Mouse (Mus musculus) 3134 (cell line): Measurements from ENCODE around the gene Fbxo21.

ENCODE experiments used
- DNase-seq: peaks from one replicate; pipeline ENCODE4 v3.0.0-alpha.2; 2011; ENCODE audit warnings: low spot score; ENCODE audit not compliant: insufficient read length; ENCODE audit errors: extremely low read depth

Fbxo21 gene

DNA sequence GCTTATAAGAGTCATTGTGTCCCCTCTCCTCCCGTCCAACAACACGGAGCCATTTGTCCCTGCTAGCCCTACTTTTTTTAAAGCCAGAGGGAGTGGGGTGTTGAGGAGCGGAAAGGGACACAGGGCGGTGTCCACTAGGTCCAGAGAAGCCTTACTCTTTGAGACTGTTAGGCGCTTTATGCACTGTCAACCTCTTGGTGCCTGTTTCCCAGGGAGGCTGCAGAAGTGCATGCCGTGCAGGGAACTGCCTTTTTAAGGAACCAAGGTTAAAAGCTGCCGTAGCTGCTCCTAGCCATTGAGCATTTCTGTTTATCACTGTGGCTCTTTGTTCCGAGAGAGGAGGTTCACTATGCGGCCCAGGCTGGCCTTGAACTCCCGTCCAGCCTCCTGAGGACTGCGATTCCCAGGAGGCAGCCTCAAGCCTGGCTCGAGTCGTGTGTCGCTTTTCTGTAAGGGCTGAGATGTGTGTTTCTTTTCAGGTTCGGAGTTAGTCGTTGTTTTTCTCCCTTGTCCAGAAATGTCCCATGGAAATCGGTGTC is 1.7 kb downstream of the Fbxo21 start:
- DNase-seq, result no peak

DNA sequence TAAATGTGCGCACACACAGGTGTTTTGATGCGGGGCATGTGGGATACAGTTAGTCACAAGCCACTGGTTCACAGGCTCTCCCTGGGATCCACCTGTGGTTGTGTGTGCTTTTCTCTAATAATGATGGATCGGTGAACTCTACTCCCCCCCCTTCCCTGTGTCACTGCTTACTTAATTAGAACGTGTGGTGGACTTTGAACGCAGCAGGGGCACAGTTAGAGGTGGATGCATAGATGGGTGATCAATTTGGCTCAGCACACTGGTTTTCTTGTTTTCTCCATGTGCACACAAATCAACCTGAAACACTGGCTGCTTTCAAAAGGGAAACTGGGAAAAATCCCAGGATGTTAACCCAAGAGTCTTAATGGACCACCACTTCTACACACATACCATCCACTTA is 2.6 kb downstream of the Fbxo21 start:
- DNase-seq, result no peak

DNA sequence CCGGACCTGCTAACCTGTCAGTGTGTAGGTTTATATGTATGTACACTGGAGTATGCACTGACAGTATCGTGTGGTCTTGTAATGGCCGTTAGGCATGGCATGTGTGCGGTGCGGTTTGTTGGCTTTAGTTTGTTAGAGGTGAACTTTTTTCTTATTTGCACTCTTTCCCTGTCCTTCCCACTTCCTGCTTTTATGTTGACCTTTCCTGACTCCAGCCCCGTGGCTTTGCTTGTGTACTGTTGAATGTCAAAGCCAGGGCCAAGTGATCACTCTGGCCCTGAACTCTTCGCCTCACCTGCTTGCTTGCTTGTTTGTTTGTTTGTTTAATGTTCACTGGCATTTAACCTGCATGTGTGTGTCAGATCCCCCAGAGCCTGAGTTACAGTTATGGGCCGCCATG is 4.4 kb downstream of the Fbxo21 start:
- no peak for DNase-seq

DNA sequence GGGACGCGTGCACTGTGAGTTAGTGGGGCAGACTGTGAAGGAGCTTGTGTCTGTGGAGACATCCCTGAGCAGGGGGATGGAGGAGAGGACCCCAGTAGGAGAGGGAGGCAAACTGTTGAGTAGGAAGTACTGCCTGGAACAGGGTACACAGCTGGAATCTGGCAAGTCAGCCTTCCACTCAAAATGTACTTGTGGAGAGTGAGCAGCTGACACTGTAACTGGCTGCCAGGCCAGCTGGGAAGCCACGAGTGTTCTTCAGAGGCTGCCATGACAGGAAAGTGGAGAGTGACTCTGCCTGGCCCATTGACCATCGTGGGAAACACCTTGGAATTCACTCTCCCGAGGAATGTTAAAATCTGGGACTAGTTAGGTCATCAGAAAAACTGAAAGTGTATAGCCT is 5.4 kb downstream of the Fbxo21 start:
- no peak for DNase-seq

DNA sequence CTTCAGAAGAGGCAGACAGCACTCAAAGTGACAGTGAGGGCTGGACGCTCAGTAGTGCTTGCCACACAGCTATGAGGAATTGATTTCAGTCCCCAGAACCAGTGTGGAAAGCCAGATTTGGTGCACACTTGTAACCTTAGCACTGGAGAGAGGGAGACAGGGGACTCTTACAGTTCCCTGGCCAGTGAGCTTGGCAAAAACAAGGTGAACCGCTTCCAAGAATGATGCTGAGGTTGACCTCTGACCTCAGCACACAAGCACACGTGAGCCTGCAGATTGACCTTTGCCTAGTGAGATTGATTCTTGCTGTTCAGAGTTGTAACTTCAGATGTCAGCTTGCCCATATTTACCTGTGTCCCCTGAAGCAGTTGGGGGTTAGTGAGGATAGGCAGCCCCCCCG is 9.8 kb downstream of the Fbxo21 start:
- DNase-seq, result no peak

DNA sequence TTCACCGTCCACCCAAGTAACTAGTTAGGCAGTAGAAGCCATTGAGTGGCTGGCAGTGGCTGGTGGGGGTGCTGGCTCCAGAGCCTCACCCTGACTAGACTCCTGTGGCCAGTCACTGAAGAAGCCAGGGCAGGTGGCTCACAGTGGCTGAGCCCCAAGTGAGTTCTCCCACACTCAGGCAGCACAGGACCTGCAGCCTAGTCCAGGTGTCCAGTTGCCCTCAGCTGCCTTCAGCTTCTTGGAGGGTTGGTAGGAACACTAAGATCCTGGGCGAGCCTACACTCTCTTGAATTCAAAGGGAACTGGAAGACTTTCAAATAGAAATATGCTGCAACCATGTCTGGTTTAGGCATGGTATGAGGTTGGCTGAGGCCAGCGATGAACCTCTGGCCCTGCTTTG is 11.4 kb downstream of the Fbxo21 start:
- DNase-seq, result no peak

DNA sequence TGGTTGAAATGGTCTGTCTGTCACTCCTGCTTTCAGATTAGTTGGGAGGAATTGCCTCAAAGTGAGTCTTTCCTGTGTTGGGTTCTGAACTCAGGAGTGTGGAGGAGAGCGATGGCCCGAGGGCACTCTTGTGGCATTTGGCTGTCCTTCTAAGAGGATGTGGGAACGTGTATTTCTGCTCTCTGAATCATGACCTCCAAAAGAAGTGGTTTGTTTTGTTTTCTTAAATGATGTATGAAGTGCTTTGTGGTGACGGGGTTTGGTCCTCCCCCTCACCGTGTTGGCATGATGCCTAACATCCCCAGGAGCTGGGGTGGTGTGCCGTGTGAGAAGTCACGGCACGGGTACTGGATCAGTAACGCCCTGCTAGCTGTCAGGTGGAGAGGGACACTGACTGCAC is 11.8 kb downstream of the Fbxo21 start:
- peak; percentile 42 for DNase-seq

DNA sequence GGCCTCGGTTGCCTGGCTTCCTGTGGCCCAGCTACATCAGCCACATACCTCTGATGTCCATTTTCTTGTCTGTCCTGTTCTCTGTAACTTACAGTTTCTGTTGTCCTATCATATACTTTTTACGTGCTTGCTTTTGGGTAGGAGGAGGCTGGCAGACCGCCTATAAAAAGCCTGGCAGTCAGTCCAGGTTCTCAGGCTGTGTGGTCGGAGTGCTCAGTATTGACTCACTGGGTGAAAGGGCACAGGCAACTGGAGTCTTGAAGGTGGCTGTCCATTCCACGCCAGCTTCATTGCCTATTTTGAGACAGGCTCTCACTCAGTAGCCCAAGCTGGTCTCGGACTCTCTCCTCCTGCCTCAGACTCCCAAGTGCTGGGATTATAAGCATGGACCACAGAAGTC is 13.2 kb downstream of the Fbxo21 start:
- no peak for DNase-seq

DNA sequence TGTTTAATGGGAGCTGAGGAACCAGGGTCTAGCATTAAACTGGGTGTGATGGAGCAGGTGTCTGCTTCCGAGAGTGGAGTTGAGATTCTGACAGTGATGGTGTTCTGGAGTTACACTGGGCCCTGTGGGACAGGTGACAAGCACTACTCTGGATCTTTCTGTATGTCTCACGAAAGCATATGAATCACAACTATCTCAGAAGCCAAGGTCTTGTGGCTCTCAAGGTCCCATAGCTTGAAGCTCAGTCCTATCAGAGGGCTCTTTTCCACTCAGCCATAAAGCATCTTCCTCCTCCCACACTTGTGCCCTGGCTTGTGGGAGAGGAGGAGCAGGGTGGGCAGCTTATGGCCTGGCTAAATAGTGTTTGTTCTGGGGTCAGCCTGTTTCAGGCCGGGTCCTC is 14.4 kb downstream of the Fbxo21 start:
- DNase-seq, result no peak

DNA sequence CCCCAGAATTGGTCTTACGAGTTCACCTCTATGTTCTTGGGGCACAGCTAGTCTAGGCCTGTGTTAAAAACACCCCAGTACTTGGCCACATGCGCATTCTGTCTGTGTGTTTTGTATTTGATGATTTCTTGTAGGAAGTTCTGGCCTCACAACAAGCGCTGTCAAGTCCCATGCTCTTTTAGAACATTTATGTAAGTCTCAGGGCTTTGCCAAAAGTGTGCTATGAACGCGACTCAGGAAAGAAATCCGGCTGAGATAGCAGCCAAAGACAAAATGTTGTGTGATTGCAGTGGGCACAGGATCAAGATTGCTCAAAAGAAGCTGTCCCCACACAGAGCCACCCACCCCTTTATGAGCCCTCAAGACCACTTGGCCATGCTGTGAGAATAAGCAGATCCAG is 17.0 kb downstream of the Fbxo21 start:
- no peak for DNase-seq

DNA sequence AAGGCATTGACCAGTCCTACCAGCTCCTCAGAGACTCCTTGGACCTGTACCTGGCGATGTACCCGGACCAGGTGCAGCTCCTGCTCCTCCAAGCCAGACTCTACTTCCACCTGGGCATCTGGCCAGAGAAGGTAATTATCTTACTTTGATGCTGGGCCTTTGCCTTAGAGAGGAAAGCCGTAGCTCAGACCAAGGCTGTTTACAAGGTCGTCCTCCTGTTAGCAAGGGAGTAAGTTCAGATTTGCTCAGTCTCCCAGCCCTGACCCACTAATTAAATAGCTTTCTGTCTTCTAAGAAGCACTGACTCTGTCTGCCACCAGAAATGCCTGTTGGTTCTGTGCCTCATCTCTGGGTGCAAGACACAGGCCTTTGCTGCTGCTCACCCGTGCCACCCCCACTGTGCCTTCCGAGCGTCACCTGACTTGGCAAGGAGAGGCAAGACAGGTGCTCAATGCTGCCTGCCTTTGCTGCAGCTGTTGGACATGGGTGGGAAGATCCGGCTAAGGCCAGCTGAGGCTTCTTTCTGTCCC is 18.9 kb downstream of the Fbxo21 start:
- DNase-seq, result no peak

DNA sequence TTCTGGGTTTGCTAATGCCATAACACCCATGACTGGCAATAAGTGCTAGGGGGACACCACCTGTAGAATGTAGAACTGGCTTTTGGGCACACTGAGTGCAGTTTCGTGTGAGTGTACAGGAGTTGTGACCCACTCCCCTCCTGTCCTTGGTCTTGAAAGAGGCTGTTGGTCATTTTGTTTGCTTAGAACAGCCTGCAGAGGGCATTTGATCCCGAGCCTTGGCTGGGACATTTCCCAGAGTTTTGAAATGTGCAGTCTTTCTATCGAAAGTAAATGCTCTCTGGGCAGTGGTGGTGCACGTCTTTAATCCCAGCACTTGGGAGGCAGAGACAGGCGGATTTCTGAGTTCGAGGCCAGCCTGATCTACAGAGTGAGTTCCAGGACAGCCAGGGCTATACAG is 19.4 kb downstream of the Fbxo21 start:
- DNase-seq, result no peak

DNA sequence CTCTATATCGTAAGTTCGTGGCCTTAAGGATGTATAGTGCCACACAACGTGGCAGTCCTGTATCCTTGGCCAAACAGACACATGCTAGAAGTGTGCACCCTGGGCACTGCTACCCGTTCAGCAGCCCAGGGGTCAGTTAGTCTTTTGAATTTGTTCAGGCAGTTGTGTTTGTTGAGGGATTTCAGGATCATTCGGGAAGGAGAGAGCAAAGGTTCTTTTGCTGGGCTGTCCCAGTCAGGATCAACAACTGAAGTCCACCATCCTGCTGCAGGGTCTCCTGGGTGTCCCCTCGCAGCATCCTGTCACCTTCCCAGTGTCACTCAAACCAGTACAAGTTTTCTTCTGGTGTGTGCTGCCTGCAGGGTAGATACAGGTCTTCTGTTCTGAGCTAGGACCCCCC is 20.1 kb downstream of the Fbxo21 start:
- no peak for DNase-seq

DNA sequence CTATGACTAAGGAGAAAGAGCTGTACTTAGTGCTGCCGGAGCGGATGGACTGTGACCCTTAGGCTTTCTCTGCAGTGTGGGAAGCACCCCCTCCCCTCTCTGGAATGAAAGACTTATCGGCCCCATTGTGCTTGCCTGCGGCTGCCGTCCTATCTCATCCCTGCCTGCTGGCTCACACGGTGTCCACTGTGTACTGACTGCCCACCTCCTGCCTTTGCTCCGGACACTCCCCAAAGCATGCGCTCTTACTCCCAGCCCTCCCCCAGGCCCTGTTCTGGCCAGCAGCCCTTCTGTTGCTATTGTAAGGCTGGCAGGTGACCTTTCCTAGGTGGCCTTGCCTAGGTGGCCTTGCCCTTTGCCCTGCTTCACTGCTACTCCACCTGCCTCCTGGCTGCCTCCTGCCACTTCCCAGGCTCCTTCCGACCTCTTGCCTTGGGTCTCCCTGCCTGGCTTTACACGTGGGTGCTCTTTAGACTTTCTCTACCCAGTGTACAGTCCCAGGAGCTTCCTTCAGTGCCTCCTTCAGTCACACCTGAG is 21.0 kb downstream of the Fbxo21 start:
- no peak for DNase-seq

DNA sequence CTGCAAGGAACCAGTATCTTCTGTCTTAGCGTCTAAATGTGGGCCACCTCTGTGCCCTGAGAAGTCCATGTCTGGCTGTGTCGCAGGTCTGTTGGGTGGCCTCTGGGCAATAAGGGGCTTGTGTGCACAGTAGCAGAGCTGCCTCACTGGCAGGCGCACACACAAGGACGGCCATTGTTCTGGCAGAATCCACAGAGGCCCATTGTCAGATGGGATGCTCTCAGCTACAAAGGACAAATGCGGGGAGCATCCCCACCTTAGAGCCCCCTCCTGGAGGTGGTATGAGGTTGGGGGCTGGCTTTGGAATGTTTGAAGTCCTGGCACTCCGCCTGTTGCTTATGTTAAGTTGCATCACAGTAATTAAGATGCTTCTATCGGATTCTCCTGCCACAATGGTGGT is 22.5 kb downstream of the Fbxo21 start:
- DNase-seq, result no peak

DNA sequence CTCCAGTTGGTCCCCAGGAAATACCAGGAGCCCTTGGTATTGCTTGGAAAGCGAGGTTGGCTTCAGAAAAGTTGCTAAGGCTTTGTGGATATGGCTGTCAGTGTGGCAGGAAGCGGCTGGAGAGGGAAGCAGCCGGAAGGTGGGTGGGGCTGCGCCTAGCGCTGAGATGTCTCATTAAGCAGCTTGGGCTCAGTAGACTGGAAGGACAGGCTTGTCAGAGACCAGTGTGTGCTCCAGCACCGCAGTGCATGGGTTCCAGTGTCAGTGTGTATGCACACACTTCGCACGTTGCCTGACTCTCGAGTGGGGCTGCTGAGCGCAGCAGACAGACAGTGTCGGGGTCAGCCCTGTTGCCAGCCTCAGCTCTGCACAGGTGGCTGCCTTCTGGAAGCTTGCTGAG is 23.1 kb downstream of the Fbxo21 start:
- DNase-seq, result no peak

DNA sequence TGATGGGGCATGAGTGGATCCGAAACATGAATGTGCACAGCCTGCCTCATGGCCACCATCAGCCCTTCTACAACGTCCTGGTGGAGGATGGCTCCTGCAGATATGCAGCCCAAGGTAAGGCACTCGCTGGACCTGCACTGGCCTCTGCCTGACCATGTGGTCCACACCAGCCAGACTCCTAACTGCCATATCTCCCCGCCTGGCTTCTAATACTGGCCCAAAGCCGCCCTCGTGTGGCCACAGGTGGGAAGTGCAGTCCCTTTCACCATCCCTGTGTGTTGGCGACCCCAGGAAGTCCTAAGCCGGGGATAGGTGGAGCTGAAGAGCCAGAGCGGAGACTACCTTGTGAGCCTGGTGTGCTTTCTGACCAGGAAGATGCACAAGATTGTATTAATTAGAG is 25.5 kb downstream of the Fbxo21 start:
- DNase-seq, result no peak

DNA sequence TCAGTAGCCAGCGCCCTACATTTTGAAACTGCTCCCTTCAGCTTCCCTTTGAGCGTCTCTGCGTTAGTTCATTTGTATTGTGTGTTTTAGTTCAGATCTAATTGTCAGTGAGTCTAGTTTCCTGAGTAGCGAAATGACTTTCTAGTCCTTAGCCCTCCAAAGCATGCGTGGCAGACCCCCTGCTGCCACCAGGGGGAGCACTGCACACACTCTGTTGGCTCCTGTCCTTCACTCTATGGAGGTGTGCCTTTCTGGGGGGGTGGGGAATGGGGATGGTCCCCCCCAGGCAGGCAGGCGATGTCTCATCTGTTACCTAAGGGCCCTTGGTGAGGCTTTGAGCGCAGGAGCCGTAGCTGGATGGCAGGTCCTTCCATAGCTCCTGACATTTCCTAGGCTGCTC is 28.1 kb downstream of the Fbxo21 start:
- no peak for DNase-seq

DNA sequence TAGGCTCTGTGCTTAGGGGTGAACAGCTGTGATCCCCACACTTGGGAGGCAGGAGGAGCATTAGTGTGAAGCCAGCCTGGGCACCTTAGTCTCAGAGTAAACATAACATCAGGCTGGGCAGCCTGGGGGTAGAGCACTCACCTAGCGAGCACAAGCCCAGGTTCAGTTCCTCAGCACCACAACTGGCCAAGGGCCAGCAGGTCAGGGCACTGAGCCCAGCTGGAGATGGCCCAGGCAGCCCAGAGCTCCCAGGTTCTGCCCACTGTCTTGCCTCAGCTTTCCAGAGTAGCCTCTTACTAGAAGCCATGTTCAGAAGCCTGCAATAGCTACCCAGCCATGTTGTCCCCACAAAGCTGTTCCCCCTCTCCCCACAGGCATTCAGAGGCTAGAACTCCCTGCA is 29.2 kb downstream of the Fbxo21 start:
- no peak for DNase-seq

DNA sequence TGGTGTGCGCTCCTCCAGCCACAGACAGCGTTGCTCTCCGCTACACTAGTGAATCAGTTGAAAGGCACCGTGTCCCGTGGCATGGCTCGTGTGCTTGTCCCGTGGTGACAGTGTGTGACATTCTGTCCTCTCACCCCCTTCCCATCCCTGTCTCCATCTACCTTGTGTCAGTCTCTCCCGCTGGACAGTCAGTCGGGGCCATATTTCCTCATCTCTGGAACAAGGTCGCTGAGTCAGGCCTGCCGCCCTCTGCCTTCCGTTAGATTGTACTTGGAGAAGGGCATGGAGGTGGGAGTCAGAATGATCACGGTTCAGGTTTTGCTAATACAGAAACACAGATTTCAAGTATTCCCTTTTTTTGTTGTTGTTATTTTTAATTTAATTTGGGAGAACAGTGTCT is 31.8 kb downstream of the Fbxo21 start:
- DNase-seq, result no peak

DNA sequence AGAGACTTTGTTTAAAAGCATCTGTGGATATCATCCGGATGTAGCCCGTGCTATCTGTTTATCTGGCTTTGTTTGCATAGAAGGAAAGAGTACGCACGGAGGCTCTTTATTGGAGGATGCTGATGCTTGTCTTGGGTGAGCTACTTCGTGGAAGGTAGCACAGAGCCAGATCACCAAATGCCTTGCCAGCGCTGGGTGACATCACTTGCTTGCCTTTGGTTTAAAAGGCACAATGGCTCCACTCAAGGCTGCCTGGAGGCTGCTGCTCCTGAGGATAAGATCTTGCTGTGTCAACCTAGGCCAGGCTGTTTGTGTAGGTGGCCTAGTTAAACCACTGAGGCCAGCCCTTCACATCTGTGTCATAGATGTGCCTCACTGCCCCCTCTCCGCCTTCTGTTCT is 34.3 kb downstream of the Fbxo21 start:
- DNase-seq, result no peak

DNA sequence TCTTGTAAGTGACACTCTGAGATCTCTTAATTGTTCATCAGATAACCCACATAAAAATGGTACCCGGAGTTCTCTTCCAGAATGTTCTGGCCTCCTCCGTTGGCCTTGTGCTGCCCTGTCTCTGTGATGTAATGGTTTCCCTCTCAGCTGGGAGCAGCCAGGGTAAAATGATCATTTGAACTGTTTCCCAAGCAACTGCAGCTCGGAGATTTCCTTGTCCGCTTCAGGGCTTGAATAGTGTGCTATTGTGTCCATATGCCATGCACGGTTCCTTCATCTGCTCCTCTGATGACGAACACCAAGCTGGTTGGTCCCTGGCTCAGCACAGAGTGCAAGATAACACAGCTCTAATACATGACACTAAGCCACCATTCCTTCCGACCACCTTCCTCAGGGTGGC is 35.3 kb downstream of the Fbxo21 start:
- no peak for DNase-seq

DNA sequence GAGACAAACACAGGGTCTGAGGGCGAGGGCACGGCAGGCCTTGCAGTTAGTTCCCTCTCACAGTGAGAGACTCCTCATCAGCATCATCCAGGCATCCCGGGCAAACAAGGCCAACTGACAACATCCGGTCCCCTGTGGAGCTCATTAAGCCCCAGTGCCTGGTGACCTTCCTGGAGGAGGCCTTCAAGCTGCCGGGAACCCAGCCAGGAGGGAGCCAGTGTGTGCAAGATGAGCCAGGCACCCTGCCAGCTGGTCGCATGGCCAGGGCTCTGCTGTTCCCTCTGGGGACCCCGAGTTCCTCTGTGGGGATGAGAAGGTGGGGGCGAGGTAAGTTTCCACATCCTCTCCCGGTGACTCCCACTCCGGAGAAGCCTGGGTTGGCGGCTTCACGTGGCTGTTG is 38.5 kb downstream of the Fbxo21 start:
- DNase-seq, result no peak
